Mouse (Mus musculus) embryo, embryonic 11 days (tissue): ENCODE data around the gene Anks1.

Source experiments
- DNase-seq: peaks from one replicate; pipeline ENCODE4 v3.0.0-alpha.2; 2015

Gene Anks1

DNA sequence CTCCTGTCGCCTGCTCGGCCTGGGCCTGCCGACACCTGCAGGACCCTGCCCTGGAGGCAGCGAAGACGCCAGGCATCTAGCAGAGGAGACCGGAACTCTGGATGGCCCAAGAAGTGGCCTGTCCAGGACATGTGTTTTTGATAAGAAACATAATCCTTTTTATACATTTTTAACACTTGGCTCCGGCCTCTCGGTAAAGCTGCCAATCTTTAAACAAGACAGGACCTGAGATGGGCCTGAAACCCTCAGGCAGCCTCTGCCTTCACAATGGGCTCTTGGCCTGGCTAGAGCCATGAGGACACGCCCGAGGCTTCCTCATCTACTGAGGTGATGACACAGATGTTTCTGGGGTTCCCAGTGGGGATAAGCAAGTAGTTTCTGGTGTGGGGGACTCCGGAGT is 151.6 kb downstream of the Anks1 start:
- DNase-seq, result no peak

DNA sequence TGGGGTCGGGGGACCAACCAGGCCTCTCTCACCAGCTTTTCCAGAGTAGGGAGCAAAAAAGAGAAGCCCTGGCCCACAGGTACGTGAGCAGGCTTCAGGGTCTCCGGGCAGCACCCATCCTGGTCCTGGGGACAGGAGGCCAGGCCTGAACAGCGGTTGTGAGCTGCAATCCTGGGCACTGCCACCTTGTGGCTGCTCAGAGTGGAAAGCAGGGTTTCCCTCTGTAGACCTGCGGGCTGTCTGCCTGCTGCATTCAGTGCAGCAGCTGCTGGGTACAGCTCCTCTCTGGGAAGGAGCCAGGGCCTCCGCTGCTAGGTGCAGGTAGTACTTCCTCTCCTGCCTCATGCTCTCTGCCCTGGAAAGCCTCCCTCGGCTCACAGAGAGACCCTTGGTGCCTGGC is 152.4 kb downstream of the Anks1 start:
- peak; percentile 62 for DNase-seq

DNA sequence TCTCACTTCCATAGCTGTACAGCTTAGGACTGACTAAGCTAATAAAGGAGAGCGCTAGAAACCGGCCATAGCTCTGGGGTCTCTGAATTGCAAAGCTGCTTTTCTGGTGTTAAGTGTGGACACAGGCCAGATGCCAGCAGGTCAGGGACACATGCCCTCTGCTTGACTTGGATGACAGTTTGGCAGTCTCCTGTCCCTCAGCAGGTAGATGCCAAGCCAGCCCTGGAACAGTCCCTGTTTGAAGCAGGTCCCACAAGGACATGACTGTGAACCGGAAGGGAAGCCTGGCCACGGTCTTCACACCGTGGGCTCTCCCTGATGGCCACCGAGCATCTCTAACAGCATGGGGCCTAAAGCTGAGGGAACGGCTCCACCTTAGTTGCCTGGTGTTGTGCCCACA is 153.6 kb downstream of the Anks1 start:
- no peak for DNase-seq

DNA sequence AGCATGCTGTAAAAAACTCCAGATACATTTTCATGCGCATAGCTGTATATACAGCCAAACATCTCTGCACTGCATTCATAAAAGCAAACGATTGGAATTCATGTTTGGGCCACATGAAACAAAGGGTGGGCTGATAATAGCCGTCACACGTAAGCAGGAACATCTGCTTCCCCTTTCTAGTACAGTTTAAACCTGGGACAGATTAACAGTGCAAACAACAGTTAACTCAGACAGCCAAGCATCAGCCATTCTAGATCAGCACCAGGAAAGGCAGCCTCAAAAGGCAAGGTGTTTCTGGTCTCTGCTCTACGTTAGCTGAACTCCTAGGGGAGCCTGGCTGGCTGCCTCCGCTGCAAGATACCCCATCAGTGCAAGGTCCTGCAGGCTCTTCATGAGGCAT is 154.1 kb downstream of the Anks1 start:
- DNase-seq, result no peak

DNA sequence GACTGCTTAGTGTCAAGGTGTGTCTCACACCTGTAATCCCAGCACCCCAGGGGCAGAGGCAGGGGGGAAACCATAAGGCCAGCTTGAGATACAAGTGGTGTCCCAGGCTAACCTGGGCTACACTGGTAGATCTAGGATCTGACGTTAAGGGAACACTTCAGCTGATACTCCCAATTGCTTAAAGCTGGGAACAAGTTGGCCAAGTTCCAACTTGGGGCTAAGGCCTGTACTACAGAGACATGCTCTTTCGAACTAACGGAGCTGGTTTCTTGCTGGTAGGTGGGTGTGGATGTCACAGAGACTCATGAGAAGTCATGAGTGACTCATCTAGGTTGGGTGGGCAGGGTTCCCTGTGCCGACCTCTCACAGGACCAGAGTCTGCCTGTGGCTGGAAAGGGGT is 158.2 kb downstream of the Anks1 start:
- DNase-seq, result no peak

DNA sequence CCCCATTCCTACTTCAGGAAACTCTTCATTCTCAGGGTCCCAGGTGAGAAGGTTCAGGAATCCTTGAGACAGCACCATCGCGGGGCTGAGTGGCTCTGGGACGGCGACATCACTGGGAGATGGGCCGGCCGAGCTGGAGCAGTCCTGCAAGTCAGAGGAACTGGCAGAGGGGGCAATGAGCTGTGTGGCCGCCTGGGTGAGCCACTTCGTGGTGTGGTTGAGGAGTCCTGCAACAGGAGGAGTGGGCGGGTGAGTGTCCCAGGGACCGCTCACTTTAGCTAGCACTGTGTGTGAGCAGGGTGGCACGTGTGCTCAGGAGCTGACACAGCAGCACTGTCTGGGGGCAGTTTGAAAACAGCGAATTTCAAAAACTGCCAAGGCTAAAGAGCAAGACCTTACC is 160.3 kb downstream of the Anks1 start:
- DNase-seq, result no peak

DNA sequence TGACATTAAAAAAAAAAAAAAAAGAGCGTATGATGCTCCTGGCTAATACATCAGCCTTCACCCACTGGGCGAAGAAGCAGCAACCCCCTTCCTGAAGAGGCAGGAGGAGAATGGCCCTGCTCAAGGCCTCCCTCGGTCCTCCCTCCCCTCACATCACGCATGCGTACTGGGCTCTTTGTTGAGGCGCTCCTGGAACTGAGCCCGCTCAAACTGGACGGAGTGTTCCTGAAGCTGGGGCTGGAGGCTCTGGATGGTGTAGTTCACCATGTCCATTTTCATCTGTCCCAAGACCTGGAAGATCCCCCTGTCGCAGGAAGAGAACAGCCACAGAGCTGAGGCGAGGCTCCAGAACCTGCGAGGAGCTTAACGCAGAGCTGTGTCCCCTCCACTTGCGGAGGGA is 161.2 kb downstream of the Anks1 start:
- no peak for DNase-seq

DNA sequence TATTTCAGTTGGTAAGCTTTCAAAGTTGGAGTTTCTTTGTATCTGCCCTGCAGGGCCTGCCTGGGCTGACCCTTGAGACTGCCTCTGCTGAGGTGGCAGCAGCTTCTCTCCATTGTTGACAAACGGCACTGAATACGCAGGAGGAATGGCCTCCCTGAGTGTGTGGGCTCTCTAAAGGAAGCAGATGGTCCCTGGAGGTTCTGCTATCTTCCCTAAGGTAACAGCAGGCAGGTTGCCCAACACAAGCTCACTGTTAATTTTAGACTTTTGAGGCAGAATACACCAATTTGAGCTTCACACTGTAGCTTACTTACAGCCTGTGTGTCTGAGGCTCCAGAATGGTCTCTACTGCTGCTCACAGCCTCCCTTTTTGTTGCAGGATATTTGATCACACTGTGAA is 163.6 kb downstream of the Anks1 start:
- no peak for DNase-seq

DNA sequence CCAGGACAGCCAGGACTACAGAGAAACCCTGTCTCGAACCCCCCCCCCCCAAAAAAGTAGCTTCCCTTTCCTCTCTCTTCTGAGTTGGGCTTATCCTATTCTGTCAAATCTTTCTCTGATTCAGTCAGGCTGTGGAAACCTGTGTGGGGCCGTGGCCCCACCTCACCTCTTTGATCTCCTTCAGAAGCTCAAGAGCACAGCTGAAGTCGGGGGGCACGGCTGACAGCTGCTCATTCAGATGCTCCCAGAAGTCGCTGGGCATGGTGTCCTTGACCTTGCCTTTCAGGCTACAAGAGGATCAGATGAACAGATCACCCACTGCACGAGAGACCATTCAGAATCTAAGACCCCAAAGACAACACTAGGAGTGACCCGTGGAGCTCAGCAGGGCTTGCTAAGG is 165.4 kb downstream of the Anks1 start:
- no peak for DNase-seq

DNA sequence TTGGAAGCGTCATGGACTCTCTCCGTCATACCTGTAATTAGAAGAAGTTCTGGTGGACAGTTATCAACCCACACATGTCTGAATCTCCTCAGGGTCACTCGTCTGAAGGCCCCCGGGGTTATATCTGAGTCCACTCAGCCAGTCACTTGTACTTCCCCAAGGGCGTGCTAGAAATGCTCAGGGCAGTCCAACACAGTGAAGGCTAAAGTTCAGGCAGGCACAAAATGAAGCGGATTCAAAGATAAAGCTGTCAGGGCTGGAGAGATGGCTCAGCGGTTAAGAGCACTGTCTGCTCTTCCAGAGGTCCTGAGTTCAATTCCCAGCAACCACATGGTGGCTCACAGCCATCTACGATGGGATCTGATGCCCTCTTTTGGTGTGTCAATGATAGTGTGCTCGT is 168.9 kb downstream of the Anks1 start:
- DNase-seq, result no peak

DNA sequence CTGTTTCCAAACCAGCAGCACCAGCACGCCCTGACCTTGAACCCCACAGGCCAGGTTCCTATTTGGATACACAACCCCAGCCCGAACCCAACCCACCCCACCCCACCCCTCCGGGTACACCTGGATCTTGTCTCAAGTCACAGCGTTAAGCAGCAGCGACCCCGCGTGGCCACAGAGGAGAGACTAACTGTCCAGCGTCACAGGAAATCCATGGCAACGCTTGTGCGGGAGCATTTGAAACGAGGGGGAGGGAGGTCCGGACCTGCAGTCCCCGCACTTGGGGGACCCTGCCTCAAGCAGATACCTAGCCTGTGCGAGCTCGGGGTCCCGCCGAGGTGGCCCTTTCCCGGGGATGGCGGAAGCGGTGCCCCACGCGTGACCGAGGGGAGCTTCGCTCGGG is 170.5 kb downstream of the Anks1 start:
- DNase-seq, result peak; percentile 95

DNA sequence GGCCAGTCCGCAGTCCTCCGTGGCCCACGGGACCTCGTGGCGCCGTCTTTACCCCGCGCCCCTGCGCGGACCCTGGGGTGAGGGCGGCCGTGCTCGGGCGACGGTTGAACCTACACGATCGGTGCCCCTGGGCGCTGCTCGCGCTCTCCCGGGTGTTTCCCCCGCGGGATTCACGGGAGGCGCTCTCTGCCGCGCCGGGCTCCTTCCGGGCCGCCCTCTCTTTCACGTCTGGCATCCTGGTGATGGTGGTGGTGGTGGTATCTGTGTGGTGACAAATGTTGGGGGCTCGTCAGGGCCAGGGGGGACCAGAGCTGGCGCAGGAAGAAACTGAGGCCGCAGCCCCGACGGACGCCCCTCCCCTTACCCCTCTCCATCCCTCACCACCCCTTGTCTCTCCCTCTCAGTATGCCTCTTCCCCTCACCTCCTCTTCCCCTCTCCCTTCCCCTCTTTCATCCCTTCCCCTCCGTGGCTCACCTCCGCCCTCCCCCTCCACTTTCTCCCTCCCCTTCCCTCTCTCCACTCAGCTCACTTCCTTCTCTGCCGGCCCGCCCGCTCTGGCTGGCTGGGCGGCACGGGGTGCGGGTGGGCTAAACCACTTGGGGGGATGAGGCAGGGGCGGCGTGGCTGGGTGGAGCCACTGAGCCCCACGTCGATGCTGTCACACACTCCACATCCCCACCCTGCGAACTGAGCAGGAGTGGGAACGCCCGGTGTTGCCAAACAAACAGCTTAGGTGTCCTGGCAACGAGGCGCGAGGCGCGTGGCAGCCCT is 171.1 kb downstream of the Anks1 start, which contains the start of gene Tcp11:
Gene Tcp11, minus strand, starts transcription at position 595 of the 772 bp plus-strand sequence.
- DNase-seq, result peak; percentile 85

DNA sequence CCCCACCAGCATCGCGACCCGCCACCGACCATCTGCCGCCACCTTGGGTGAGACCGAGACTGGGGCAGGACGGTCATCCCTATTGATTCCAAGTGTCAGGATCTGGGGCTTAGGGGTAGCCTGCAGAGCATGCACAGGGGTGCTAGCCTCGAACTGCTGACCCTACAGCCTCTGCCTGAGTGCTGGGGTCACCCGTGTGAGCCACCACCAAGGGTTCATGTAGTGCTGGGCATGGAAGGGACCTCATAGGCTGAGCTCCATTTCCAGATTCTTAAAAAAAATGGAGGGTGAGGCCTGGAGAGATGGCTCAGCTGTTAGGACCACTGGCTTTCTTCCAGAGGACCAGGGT is 171.7 kb downstream of the Anks1 start:
- no peak for DNase-seq

DNA sequence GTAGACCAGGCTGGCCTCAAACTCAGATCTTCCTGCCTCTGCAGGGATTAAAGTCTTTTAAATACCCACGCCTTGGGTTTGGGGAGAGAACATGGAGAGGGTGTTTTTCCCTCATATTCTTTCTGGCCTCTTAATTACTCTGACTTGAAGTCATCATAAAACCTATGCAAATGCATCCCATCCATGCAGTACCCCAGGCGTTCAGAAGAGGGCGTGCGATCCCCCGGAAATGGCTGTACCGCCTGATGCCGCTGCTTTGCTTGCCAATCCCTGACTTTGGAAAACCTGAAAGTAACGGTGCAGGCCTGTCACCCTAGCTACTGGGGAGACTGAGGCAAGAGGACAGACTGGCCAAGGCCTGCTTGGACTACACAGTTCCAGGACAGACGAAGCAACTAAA is 172.3 kb downstream of the Anks1 start:
- peak; percentile 39 for DNase-seq

DNA sequence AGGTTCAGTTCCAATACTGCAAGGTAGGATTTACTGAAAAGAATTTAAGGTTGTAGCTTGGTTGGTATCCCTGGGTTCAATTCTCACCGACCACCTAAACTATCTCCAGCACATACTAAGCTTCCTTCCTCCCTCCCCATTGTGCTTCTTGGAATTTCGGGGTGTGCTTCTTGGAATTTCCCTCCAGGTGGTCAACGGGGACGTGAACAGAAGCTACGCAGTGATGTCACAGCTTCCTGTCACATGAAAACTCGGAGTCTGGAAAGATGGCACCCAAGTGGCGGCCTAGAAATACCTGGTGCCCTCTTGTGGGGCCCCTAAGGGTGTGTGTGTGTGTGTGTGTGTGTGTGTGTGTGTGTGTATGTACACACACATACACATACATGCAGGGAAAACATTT is 172.8 kb downstream of the Anks1 start:
- DNase-seq, result no peak

DNA sequence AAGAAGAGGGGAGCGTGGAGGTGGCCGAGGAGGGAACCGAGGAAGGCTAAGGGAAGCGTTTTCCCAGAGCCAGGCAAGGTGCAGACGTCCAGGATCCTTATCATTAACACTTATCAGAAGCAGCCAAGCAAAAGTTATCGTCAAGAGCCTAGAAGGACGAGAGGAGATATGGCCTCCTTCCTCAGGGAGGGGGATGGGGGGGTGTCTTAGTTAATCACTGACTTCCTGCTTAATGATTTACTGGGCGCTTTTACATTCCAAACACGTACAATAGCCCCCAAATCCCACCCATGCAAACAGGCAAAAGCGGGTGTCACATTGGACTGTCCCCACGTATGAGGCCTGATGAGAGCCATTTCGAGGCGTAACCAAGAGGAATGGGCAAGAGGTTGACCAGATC is 173.8 kb downstream of the Anks1 start:
- DNase-seq, result no peak

DNA sequence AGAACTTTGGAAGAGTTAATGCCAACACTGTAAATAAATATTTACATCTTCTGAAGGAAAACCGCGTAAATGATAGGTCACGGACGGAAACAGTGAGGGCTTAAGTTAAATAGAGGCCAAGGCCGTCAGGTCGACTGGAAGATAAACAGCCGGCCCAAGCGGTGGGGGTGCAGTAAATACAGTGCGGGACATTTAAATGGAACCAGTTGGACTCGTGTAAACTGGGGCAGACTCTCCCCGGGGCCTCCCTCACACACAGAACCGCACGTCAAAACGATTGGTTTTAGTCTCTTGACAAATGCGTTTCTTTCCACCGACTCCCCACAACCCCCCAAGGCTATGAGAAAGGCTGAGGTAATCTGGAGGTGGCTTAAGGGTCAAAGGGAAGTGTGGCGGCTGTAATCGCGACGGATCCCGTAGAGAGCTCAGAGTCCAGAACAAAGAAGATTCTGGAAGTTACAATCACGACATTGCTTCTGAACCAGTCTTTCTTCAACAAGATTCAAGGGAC is 175.3 kb downstream of the Anks1 start:
- DNase-seq, result no peak

DNA sequence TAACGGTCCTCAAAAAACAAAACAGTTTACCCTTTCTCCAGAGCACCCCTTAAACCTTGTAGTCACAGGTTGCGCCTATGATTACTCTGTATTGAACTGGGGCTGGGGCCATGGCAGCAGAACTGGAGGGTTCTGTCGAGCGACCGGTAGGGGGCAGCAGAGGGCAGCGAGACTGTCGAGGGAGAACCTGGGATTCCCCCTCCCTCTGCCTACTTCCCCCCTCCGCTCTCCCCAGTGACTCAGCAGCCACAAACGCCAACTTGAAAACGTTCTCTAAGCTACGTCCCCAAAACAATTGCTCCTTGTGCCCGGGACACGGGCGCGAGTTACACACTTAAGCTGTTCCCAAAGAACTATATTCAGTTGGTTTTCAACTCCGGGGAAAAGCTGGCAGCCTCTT is 175.9 kb downstream of the Anks1 start:
- DNase-seq, result peak; percentile 93

DNA sequence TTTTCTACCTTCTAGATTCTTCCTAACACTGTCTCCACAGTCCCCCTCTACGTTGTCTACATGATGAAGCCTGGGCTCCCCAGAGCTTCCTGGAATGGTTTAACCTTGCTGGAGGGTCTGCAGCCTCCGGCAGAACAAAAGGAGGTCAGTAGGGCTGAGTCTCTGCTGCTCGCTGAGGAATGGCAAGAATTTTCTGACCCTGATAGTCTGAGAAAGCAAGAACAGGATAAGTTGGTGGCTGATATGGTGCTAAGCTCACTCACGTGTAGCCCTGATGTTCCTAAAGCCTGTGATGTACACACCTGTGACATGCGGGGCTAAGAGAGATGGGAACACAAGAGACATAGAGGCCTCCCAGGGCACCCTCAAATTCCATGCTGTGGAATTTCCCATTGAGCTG is 178.3 kb downstream of the Anks1 start:
- DNase-seq, result peak; percentile 58

DNA sequence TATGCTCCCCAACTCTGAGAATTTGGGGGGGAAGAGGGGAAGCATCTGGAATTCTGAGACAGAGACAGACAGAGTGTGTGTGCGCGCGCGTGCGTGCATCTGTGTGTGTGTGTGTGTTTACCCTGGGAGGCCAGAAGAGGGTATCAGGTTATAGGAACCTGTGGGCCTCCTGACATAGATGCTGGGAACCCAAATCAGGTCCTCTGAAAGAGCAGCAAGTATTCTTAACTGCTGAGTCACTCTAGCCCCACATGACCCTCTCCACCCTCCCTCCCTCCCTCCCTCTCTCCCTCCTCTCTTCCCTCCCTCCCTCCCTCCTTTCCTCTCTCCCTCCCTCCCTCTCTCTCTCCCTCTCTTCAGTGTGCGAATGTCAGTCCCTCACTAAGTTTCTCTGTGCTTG is 179.6 kb downstream of the Anks1 start:
- DNase-seq, result no peak

DNA sequence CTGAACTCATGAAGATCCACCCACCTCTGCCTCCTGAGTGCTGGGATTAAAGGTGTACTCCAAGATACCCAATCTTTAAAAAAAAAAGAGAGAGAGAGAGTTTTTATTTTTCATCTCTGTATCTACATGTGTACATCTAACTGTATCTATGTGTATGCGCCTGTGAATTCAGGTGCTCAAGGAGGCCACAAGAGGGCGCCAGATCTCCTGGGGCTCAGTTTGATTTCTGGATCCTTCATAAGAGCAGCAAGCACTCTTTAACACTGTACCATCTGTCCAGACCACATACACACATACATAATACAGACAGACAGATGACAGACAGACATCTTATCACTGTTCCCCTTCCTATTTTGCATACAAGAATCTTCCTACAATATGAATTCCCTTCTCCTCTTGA is 183.2 kb downstream of the Anks1 start:
- no peak for DNase-seq

DNA sequence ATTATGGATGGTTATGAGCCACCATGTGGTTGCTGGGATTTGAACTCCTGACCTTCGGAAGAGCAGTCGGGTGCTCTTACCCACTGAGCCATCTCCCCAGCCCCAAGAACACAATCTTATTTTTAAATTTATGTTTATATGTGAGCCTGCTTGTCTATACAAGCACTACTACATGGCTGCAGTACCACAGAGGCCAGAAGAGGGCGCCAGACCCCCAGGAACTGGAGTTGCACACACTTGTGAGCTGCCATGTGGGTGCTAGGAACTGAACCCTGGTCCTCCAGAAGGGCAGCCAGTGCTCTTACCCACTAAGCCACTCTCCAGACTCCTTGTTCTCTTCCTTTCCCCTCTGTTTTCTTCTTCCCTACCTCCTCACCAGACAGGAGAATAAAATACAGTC is 184.7 kb downstream of the Anks1 start:
- no peak for DNase-seq

DNA sequence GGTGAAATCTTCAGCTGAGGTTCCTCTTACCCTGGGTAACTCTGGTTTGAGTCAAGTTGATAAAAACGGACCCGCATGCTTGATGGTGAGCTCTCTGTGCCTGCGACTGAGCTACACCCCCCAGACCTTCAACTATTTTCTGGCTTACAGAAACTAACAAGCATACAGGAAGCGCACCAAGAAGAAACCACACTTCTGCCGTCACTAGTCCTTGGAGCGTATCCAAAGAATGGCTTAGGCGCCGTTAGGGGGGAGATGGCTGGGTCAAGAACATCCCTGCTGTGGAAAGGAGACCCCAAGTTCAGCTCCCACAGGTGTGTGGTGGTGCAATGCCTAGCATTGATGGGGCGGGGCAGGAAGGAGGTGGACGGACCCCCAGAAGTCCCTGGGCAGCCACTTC is 187.3 kb downstream of the Anks1 start:
- DNase-seq, result no peak

DNA sequence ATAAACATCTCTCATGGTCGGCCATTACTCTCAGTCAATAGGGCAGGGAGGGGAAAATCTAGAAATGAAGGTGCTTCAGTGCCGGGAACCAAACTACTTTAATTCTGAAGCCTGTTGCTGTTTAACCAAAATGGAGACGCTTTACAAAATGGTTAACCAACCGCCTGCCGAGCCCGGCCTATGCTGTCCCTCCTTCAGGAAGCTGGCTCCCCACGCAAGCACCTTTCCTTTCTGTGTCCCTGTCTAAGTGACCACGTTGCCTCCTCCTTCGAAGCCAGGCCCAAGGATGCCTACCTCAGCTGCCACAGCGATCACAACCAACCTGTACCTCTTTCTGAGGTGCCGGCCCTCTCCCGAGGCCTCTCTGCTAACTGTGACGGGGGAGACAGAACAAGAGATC is 188.2 kb downstream of the Anks1 start:
- no peak for DNase-seq

DNA sequence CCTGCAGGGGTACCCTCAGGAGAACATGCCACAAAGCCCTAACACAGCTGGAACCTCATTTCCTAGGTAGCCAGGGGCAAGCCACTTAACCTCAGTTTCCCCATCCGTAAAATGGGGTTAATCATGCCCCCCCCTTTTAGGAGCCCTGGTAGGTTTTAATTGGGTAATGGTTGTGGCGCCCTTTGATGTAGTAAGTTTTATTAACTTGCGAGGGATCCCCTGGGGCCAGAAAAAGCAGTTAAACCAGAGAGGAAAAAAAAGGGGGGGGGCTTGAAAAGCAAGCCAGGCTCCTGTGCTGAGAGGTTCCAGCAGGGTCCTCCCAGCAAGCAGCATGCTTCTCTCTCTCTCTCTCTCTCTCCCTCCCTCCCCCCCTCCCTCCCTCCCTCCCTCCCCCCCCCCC is 190.0 kb downstream of the Anks1 start:
- no peak for DNase-seq
